Mouse (Mus musculus) testis, postnatal 10 days (tissue): Measurements from ENCODE around the gene 4930451I11Rik.

ENCODE experiments used
- DNase-seq: peaks from one replicate; pipeline ENCODE4 v3.0.0; 2021; ENCODE audit warnings: low spot score

4930451I11Rik gene

GRCm38 (mm10) chr7:126831539-126831938, at the start of gene 4930451I11Rik:
4930451I11Rik (minus strand) TSS chr7:126831639.
- no peak for DNase-seq

GRCm38 (mm10) chr7:126881040-126881439, 49.6 kb upstream of the 4930451I11Rik start:
- DNase-seq = no peak

- no peak for DNase-seq
These were observed 45.8 kb upstream of the 4930451I11Rik start for GRCm38 (mm10) chr7:126877239-126877638.

- DNase-seq = no peak
These were observed 39.1 kb upstream of the 4930451I11Rik start for GRCm38 (mm10) chr7:126870520-126870891.

GRCm38 (mm10) chr7:126869780-126870519, 38.5 kb upstream of the 4930451I11Rik start:
- DNase-seq = no peak

GRCm38 (mm10) chr7:126868003-126868402, 36.6 kb upstream of the 4930451I11Rik start:
- no peak for DNase-seq

- DNase-seq = no peak
These were observed 36.1 kb upstream of the 4930451I11Rik start for GRCm38 (mm10) chr7:126867534-126867933.

GRCm38 (mm10) chr7:126863791-126864190, 32.4 kb upstream of the 4930451I11Rik start:
- no peak for DNase-seq

- DNase-seq = peak; percentile 96
These were observed 30.8 kb upstream of the 4930451I11Rik start, which contains the start of gene Ino80e for GRCm38 (mm10) chr7:126862147-126862784. Ino80e (minus strand) TSS chr7:126862377.

- DNase-seq = peak; percentile 96
These were observed 30.1 kb upstream of the 4930451I11Rik start, which contains the start of gene Hirip3 for GRCm38 (mm10) chr7:126861429-126862130. Hirip3 (plus strand) TSS chr7:126861972.

- DNase-seq = no peak
These were observed 29.5 kb upstream of the 4930451I11Rik start for GRCm38 (mm10) chr7:126860987-126861386.

- DNase-seq = no peak
These were observed 25.4 kb upstream of the 4930451I11Rik start for GRCm38 (mm10) chr7:126856741-126857420.

GRCm38 (mm10) chr7:126855641-126856040, 24.2 kb upstream of the 4930451I11Rik start:
- DNase-seq = no peak

- DNase-seq = no peak
These were observed 22.0 kb upstream of the 4930451I11Rik start for GRCm38 (mm10) chr7:126853454-126853853.

- no peak for DNase-seq
These were observed 19.8 kb upstream of the 4930451I11Rik start for GRCm38 (mm10) chr7:126851192-126851591.

GRCm38 (mm10) chr7:126850161-126850560, 18.7 kb upstream of the 4930451I11Rik start:
- no peak for DNase-seq

- DNase-seq = no peak
These were observed 17.4 kb upstream of the 4930451I11Rik start for GRCm38 (mm10) chr7:126848794-126849193.

- DNase-seq = peak; percentile 74
These were observed 16.3 kb upstream of the 4930451I11Rik start for GRCm38 (mm10) chr7:126847421-126848398.

- DNase-seq = no peak
These were observed 15.6 kb upstream of the 4930451I11Rik start, which contains the start of gene Doc2a for GRCm38 (mm10) chr7:126847116-126847420. Doc2a (plus strand) TSS chr7:126847416.

- no peak for DNase-seq
These were observed 14.1 kb upstream of the 4930451I11Rik start for GRCm38 (mm10) chr7:126845516-126845915.

GRCm38 (mm10) chr7:126843276-126843675, 11.8 kb upstream of the 4930451I11Rik start:
- DNase-seq = no peak
